Mouse (Mus musculus) neural tube, embryonic 11.5 days (tissue): ENCODE results near the gene Gm11627. TPM values are rescaled to one million over a fixed set of nuclear protein-coding genes. Genes with fewer than 3 reads are reported as not detected.

ENCODE experiments used
- ATAC-seq: fragments of 200-750 bp; cut with Nextera tagmentation; 2 replicates; pipeline ENCODE4 v1.8.0; 2017; ENCODE audit warnings: moderate number of reproducible peaks, mild to moderate bottlenecking, moderate TSS enrichment, moderate library complexity; ENCODE audit not compliant: insufficient read depth, low FRiP score, low TSS enrichment
- DNase-seq: peaks from one replicate; pipeline ENCODE4 v3.0.0-alpha.2; 2015; ENCODE audit warnings: low spot score
- H3K27ac ChIP-seq: fragments of 300-500 bp; sonication (generic); 2 replicates; pipeline ENCODE4 v1.5.1; 2014; ENCODE audit warnings: low read depth, mild to moderate bottlenecking, low read length
- H3K27me3 ChIP-seq: fragments of 300-500 bp; sonication (generic); 2 replicates; pipeline ENCODE4 v1.6.1; 2014; ENCODE audit warnings: mild to moderate bottlenecking, low read length, mixed read lengths; ENCODE audit not compliant: control insufficient read depth, insufficient read depth
- H3K36me3 ChIP-seq: fragments of 300-500 bp; sonication (generic); 2 replicates; pipeline ENCODE4 v1.6.1; 2014; ENCODE audit warnings: mild to moderate bottlenecking, low read length, moderate library complexity, mixed read lengths; ENCODE audit not compliant: control insufficient read depth, insufficient read depth
- H3K4me1 ChIP-seq: fragments of 300-500 bp; sonication (generic); 2 replicates; pipeline ENCODE4 v1.6.1; 2014; ENCODE audit warnings: low read length, mixed read lengths; ENCODE audit not compliant: control insufficient read depth, insufficient read depth
- H3K4me2 ChIP-seq: fragments of 300-500 bp; sonication (generic); 2 replicates; pipeline ENCODE4 v1.6.1; 2014; ENCODE audit warnings: low read depth, mild to moderate bottlenecking, moderate library complexity
- H3K4me3 ChIP-seq: fragments of 300-500 bp; sonication (generic); 2 replicates; pipeline ENCODE4 v1.5.1; 2014; ENCODE audit warnings: low read depth, low read length
- H3K9ac ChIP-seq: fragments of 300-500 bp; sonication (generic); 2 replicates; pipeline ENCODE4 v1.6.1; 2014; ENCODE audit warnings: mild to moderate bottlenecking, low read length
- H3K9me3 ChIP-seq: fragments of 300-500 bp; sonication (generic); 2 replicates; pipeline ENCODE4 v1.6.1; 2016; ENCODE audit warnings: low read length; ENCODE audit not compliant: control insufficient read depth
- WGBS: fragments of 180-500 bp; shearing (Covaris S2); extraction: QIAGEN DNeasy Blood & Tissue Kit; methylation state at CpG from one replicate; pipeline ENCODE4 v1.1.7; 2014; 5-methylcytosine and 5-hydroxymethylcytosine counted together
- polyA plus RNA-seq: library from polyadenylated mRNA; unstranded; fragments of >200 nt; fragmentation: Nextera tagmentation; extraction: Ambion mirVana; gene quantifications from 2 replicates; pipeline ENCODE4 v1.2.1, GENCODE M21; 2014

The Gm11627 gene
- polyA plus RNA-seq, 1 experiment from 2014 or later = 9.9 TPM

DNA sequence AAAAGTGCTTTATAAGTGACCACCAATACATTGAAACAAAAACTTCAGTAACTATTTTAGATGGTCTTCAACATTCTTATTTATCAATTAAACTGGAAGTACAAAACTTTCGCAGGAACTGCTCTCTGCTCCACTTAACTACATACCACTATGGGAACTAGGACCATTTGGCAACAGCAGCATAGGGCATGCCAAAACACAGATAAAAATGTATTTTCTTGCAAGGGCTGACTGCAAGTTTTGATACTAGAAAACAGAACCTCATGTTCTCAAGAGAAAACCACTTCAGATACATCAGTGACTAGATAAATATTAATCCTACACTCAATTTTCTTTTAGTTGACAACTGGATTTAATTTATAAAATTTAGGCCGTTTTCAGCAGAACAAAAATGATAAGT, 45.2 kb downstream of the Gm11627 start:
- Histone ChIP-seq H3K36me3 (no peaks in the 10 kb centered on the region), H3K27ac (no peak overlapping the region), H3K9me3 (no peaks in the 10 kb centered on the region), H3K4me3 (no peak overlapping the region), H3K27me3 (no peaks in the 10 kb centered on the region), H3K9ac (no peak overlapping the region), H3K4me2 (no peak overlapping the region), H3K4me1 (no peaks in the 10 kb centered on the region)
- WGBS = 89% methylated on average over 2 of the region's 2 CpGs
- ATAC-seq = no peak
- no peak for DNase-seq

DNA sequence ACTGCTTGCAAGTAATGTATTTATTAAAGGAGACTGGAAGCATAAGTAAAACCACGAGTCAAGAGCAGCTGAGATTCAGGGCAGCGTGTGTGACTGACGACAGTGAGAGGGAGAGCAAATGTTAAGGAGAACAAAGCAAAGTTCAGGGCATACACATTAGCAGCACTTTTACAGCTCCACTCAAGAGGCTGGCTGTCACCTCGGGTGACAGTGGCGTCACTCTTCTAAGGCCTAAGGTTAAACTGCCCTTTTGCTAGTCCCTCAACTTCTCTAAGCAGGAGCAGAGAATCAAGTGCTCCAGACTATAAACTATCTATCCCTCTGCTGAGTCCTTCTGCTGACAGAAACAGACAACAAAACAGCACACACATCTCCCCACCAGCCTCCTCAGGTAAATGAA, 47.8 kb downstream of the Gm11627 start:
- Histone ChIP-seq H3K27me3 (no peaks in the 10 kb centered on the region), H3K36me3 (no peaks in the 10 kb centered on the region), H3K27ac (no peak overlapping the region), H3K9ac (no peak overlapping the region), H3K4me3 (no peak overlapping the region), H3K4me2 (no peak overlapping the region), H3K4me1 (no peaks in the 10 kb centered on the region), H3K9me3 (no peaks in the 10 kb centered on the region)
- no peak for ATAC-seq
- DNase-seq = no peak
- WGBS = 30% methylated on average over 5 of the region's 5 CpGs

Other genes starting within 250 kb of the Gm11627 start
- gene Slc4a1, start 213.3 kb downstream of the Gm11627 start, polyA plus RNA-seq = 26.6 and 28.4 TPM in 2 replicates
- gene Rundc3a, start 186.1 kb downstream of the Gm11627 start, polyA plus RNA-seq = 46.7 and 51.5 TPM in 2 replicates
- gene Slc25a39, start 171.5 kb downstream of the Gm11627 start, polyA plus RNA-seq = 174 and 184 TPM in 2 replicates
- gene Grn, start 149.1 kb downstream of the Gm11627 start, polyA plus RNA-seq = 54.2 and 54.8 TPM in 2 replicates
- 11.6 and 12.0 TPM in 2 replicates for gene Fam171a2, start 131.8 kb downstream of the Gm11627 start, polyA plus RNA-seq
- gene Itga2b, start 109.3 kb downstream of the Gm11627 start, polyA plus RNA-seq = 5.3 and 6.1 TPM in 2 replicates
- gene Gpatch8, start 23.1 kb downstream of the Gm11627 start, polyA plus RNA-seq = 45.4 and 46.1 TPM in 2 replicates
- gene Fzd2, start 24.9 kb upstream of the Gm11627 start, polyA plus RNA-seq = 37.3 and 40.4 TPM in 2 replicates
- gene Meioc, start 84.3 kb upstream of the Gm11627 start, polyA plus RNA-seq = 0.84 and 0.89 TPM in 2 replicates
- gene Ccdc43, start 118.3 kb upstream of the Gm11627 start, polyA plus RNA-seq = 53.8 and 55.9 TPM in 2 replicates
- 21.7 and 23.2 TPM in 2 replicates for gene Adam11, start 182.0 kb upstream of the Gm11627 start, polyA plus RNA-seq
- 78.5 and 80.3 TPM in 2 replicates for gene Gjc1, start 240.2 kb upstream of the Gm11627 start, polyA plus RNA-seq